Mouse (Mus musculus): Measurements from ENCODE around the gene Cdk5r1.
A peak's percentile ranks its signal among the peaks of the same experiment; 100 is the strongest.

Gene Cdk5r1

DNA sequence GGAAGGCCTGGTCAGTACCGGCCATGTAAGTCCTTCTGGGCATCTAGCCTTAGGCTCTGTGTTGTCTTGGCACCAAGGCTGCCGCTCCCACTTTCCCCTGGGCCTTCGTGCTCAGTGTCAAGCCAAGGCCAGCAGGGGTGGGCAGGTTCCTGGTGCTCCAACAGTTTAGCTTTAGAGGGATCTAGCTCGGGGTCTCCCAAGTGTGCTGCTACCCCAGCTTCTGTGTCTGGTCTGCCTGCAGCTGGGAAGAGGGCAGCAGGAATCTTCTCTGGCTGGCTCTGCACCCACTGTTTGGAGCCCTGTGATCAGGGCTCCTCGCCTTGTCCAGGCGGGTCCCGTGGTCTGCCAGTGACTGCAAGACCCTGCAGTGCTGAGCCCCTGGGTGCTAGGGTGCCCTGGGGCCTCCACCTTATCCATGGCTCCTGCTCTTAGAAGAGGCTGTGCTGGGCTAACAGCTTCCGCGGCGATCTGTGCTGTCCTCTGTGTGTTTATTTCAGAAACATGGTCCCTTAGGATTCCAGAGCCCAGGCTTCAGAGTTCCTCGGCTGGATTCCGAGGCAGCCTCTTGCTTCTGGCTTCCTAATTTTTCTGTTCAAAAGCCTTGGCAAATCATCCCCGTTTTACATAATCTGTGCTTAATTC lies 4.7 kb downstream of the Cdk5r1 start:
- no peak for DNase-seq (ENCODE audit: low read depth, low spot score)

DNA sequence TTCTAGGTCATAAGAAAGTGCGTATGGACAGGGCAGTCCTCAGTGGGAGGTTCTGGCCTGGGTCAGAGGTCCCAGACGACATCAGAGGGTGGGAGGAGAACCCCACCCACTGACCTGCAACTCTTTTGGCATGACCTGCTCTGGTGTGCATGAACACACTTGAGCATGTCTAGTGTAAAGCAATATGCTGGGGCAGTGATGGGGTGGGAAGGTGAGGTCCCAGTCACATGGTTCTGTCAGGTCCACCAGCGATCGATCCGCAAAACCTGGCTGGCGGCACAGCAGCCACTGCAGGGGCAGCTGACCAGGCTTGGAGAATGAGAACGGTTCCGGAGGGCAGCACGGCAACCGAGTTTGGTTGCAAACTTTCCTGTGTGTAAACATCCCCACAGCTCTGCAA lies 5.5 kb downstream of the Cdk5r1 start:
- no peak for DNase-seq (ENCODE audit: low read depth, low spot score)

DNA sequence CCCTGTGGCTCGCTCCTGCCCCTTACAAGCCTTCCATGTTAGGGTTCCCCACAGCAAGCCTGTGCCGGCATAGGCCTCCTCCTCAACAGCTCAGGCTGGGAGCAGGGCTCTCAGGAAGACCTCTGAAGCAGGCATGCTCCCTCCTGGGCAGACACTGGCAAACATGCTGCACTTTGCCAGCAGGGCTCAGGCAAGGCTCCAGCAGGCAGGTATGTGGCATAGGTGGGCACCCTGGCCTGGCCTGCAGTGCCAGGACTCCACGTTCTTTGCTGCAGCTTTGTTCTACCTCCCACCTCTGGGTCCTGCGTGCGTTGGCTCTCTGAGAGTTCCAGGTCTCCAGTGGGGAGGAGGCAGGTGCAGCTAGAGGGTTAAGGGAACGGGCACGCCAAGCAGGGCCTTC lies 6.1 kb downstream of the Cdk5r1 start:
- DNase-seq (ENCODE audit: low read depth, low spot score): no peak

GRCm38 (mm10) chr11:80483536-80484067 lies 6.8 kb downstream of the Cdk5r1 start:
- no peak for DNase-seq (ENCODE audit: low read depth, low spot score)

GRCm38 (mm10) chr11:80484191-80484791 lies 7.5 kb downstream of the Cdk5r1 start:
- DNase-seq (ENCODE audit: low read depth, low spot score): no peak

- no peak for DNase-seq (ENCODE audit: low read depth, low spot score)
Observed at GRCm38 (mm10) chr11:80485120-80485551, 8.3 kb downstream of the Cdk5r1 start.

- no peak for DNase-seq (ENCODE audit: low read depth, low spot score)
Observed at GRCm38 (mm10) chr11:80485622-80486206, 8.9 kb downstream of the Cdk5r1 start.

- no peak for DNase-seq (ENCODE audit: low read depth, low spot score)
Observed at GRCm38 (mm10) chr11:80487904-80488587, 11.2 kb downstream of the Cdk5r1 start.

- DNase-seq (ENCODE audit: low read depth, low spot score): no peak
Observed at GRCm38 (mm10) chr11:80489172-80489881, 12.5 kb downstream of the Cdk5r1 start.

DNA sequence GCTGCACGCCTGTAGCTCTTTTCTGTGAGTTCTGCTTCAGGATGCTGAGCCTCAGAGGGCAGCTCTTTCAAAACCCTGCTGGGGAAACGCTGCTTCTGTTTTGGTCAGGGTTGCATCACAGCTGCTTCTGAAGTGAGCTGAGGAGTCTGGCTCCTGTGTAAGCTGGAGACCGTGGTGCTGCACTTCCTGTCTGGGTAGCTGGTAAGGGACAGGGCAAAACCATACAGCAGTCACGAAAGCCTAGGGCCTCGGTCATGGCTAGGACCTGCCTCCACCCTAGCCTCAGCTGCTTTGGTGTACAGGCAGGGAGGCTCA lies 13.0 kb downstream of the Cdk5r1 start:
- no peak for DNase-seq (ENCODE audit: low read depth, low spot score)

GRCm38 (mm10) chr11:80490831-80491230 lies 14.0 kb downstream of the Cdk5r1 start:
- no peak for DNase-seq (ENCODE audit: low read depth, low spot score)

DNA sequence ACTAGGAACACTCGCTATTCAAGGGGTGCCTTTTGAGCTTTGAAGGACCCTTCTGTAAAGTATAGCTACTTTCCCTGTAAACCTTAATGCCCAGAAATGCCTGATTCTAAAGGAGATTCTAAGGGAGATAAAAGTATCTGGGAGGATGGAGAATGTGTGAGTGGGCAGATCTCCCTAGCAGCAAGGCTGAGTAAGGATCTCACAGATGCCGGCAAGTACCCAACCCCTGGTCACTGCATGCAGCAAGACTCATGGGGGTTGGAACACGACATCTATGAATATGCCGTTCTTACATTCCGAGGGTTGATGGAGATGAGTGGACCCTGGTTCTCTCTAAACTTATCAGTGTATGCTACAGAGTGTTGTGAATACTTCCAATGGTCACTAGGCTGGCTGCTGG lies 16.4 kb downstream of the Cdk5r1 start:
- DNase-seq (ENCODE audit: low read depth, low spot score): no peak

DNA sequence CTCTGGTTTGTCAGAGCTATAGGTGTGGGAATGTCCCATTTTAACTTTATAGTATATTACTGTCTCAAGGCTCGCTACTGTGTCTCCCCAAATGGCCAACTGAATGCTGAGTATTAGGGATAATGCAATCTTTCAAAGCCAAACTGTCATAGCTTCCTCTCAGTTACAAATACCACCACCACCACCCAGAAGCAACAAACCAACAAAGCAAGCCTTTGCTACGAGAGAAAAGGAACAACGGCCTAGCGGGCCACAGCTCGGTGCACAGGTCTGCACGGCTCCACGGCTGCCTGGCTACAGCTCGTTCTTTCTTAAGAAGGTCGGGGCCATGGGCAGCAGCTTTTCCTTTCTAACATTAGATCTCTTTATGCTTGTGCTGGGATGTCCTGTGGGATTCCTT lies 18.0 kb downstream of the Cdk5r1 start:
- no peak for DNase-seq (ENCODE audit: low read depth, low spot score)

- DNase-seq (ENCODE audit: low read depth, low spot score): no peak
Observed at GRCm38 (mm10) chr11:80495972-80496371, 19.1 kb downstream of the Cdk5r1 start.

- DNase-seq (ENCODE audit: low read depth, low spot score): no peak
Observed at GRCm38 (mm10) chr11:80496640-80497039, 19.8 kb downstream of the Cdk5r1 start.

- no peak for DNase-seq (ENCODE audit: low read depth, low spot score)
Observed at GRCm38 (mm10) chr11:80497225-80497919, 20.5 kb downstream of the Cdk5r1 start.

GRCm38 (mm10) chr11:80498328-80499070 lies 21.7 kb downstream of the Cdk5r1 start:
- no peak for DNase-seq (ENCODE audit: low read depth, low spot score)

GRCm38 (mm10) chr11:80499550-80499952 lies 22.7 kb downstream of the Cdk5r1 start:
- DNase-seq (ENCODE audit: low read depth, low spot score): no peak

GRCm38 (mm10) chr11:80503281-80503680 lies 26.5 kb downstream of the Cdk5r1 start:
- no peak for DNase-seq (ENCODE audit: low read depth, low spot score)

DNA sequence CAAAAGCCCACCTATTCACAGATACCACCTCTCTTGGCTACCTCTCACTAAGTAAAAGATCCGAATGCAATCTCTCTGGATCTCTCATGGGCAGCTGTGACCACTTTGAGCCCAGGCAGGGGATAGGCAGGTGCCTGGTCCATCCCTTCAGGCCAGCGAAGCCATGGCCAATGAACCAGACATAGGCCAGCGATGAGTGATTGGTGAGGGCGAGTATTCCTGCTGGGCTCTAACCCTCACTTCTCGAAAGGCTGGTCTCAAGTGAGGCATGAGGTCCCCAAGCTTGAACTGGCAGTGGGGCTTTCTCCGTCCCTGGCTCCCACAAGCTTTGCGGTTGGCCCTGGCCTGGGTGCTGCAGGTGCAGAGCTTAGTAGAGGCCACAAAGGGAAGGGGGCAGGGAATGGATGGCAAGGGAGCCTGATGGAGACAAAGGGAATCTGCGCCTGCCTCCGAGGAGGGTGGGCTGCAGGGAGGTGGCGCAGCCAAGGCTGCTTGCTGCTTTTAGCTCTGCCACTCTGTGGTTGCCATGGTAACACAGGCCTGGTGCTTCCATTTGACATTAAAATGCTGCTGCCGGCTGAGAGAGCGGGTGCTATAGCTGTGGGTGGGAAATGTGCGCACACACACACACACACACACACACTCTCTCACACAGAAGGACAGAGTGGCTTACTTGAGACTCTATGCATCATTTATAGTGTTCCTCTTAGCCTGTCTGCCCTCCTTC lies 27.1 kb downstream of the Cdk5r1 start:
- peak; percentile 99 for DNase-seq (ENCODE audit: low read depth, low spot score)

All from brain, embryonic 18.5 days (tissue).